Mouse (Mus musculus) small intestine, adult 2 months (tissue): Measurements from ENCODE around the gene Cyp26b1. TPM values are rescaled to one million over a fixed set of nuclear protein-coding genes. Genes with fewer than 3 reads are reported as not detected.
"Not testable (repeated sequence)": the region's sequence is repeated elsewhere in the genome, so short reads cannot be mapped to it uniquely, and the experiment has no call there.

Experiments
- H3K27ac ChIP-seq: fragments of 200-500 bp; 2 replicates; pipeline ENCODE4 v1.5.1; 2012; ENCODE audit warnings: low read depth, low read length, control low read depth, inconsistent platforms; ENCODE audit not compliant: insufficient read depth
- H3K27me3 ChIP-seq: fragments of 200-500 bp; 2 replicates; pipeline ENCODE4 v1.6.1; 2012; ENCODE audit warnings: mild to moderate bottlenecking, moderate library complexity, low read length, inconsistent platforms; ENCODE audit not compliant: control insufficient read depth, insufficient read depth
- H3K36me3 ChIP-seq: fragments of 200-500 bp; 2 replicates; pipeline ENCODE4 v1.6.1; 2012; ENCODE audit warnings: mild to moderate bottlenecking, low read length, control low read depth, inconsistent platforms; ENCODE audit not compliant: control insufficient read depth, insufficient read depth
- H3K4me1 ChIP-seq: fragments of 200-500 bp; 2 replicates; pipeline ENCODE4 v1.6.1; 2012; ENCODE audit warnings: low read length, inconsistent platforms, mixed read lengths; ENCODE audit not compliant: control insufficient read depth, insufficient read depth, insufficient read length
- H3K4me3 ChIP-seq: fragments of 200-500 bp; 2 replicates; pipeline ENCODE4 v1.5.1; 2012; ENCODE audit warnings: low read depth, mild to moderate bottlenecking, control low read depth, inconsistent platforms, low read length, moderate library complexity
- CTCF ChIP-seq: fragments of 200-500 bp; IDR thresholded peaks from 2 replicates; pipeline ENCODE4 v1.5.1; 2012; ENCODE audit warnings: low read depth, mild to moderate bottlenecking, control low read depth, inconsistent platforms, low read length, moderate library complexity, mixed read lengths; ENCODE audit not compliant: insufficient replicate concordance, insufficient read length; ENCODE audit errors: extremely low read depth
- POLR2A ChIP-seq: fragments of 200-500 bp; IDR thresholded peaks from 2 replicates; pipeline ENCODE4 v1.6.1; 2012; ENCODE audit warnings: low read depth, mild to moderate bottlenecking, control low read depth, inconsistent platforms, low read length, moderate library complexity
- WGBS: fragments of 180-500 bp; shearing (Covaris S2); methylation state at CpG from one replicate; pipeline ENCODE4 v1.1.7; 2018; 5-methylcytosine and 5-hydroxymethylcytosine counted together
- polyA plus RNA-seq: library from polyadenylated mRNA; depleted of rRNA; stranded (reverse); fragments of >200 nt; gene quantifications from 2 replicates; pipeline ENCODE4 v1.2.3, GENCODE M21; 2012

The Cyp26b1 gene
- polyA plus RNA-seq, 1 experiment, result 3.0 TPM

DNA sequence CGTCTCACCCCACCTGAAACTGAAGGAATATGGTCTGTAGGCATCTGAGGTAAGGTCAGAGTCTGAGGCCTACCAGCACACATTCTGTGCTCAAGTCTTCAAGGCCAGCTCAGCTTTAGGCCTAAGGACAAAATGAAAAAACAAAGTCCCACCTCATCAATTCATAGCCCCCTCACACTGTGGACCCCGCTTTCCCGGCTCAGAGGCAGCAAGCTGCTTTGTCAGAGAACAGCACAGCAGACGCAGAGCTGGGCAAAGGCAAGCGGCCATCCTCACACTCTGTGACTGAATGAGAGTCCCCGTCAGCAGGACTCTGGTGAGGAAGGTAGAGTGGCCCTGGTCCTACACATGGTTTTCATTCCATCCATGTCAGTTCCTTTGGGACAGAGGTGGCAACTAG, 25.5 kb upstream of the Cyp26b1 start:
- H3K27me3 ChIP-seq, result no peaks in the 10 kb centered on the region
- TF ChIP-seq CTCF (no peak), POLR2A (no peak)
- H3K36me3 ChIP-seq, result peaks cover 5% of the 10 kb centered on the region
- no peak overlapping the region for H3K27ac ChIP-seq
- H3K4me1 ChIP-seq, result no peaks in the 10 kb centered on the region
- H3K4me3 ChIP-seq, result no peak overlapping the region
- 97% methylated on average over 6 of the region's 6 CpGs for WGBS

DNA sequence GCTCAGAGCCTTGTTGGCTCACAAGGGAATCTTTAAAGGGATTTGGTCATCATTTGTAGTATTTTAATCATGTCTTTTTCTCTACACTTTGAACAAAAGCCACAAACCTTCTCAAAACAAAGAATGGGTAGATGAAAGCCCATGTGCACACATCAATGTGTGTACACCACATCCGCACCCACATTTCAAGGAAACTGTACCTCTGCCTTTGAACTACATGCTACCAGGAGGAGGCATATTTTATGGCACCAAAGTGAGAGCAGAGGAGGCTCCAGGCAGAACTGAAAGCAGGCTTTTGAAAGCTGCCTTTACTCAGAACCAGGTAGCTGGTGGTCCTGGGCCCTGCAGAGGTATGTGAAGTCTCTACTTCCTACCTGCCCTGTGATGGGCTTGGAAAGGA, 23.3 kb upstream of the Cyp26b1 start:
- TF ChIP-seq POLR2A (no peak), CTCF (no peak)
- H3K27ac ChIP-seq, result no peak overlapping the region
- H3K36me3 ChIP-seq, result peaks cover 5% of the 10 kb centered on the region
- H3K4me1 ChIP-seq, result no peaks in the 10 kb centered on the region
- H3K4me3 ChIP-seq, result no peak overlapping the region
- WGBS, result 95% methylated on average over 1 of the region's 1 CpGs
- H3K27me3 ChIP-seq, result no peaks in the 10 kb centered on the region

DNA sequence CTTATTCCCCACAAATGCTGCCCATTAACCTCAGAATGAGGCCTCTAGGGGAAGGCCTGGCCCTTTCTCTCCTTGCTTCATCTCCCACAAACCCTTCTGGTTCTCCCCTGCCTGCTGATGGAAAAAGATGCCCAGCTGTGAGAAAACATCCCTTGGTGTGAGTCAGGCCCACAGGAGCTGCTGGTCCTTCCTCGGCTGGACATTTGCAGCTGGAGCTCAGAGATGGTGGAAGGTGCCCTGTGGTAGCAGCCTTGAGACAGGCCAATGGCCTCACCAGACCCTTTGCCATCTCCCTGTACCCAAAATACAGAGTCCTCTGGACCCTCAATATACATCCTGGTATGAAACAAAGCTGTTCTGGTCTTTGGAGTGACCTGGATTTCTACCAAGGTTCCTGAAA, 22.9 kb upstream of the Cyp26b1 start:
- no peak for TF ChIP-seq POLR2A
- no peak for TF ChIP-seq CTCF
- peaks cover 5% of the 10 kb centered on the region for H3K36me3 ChIP-seq
- WGBS, result 96% methylated on average over 1 of the region's 1 CpGs

DNA sequence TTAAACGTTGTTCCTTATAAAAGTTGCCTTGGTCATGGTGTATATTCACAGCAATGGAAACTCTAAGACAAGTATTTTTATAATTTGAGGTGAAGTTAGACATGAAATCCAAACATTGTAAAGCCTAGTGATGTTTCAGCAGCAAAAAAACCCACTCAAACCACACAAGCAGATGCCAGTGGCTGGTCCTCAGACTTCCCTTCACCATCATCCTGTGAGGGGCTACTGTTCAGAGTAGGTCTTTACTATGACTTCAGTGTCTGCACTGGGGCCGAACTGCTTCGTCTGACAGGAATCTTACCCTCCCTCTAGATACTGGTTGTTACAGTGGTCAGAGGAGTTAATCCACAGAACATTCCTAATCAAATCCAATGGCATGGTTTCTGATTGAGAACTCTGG, 19.9 kb upstream of the Cyp26b1 start:
- TF ChIP-seq CTCF (no peak), POLR2A (no peak)
- Histone ChIP-seq H3K4me3 (no peak overlapping the region), H3K4me1 (no peaks in the 10 kb centered on the region), H3K36me3 (0 out of 2 replicates have a peak, but pooled peaks cover 1% of the 10 kb centered on the region), H3K27ac (no peak overlapping the region), H3K27me3 (no peaks in the 10 kb centered on the region)
- WGBS, result 87% methylated on average over 3 of the region's 3 CpGs

More for the DNA sequence above, 22.9 kb upstream of the Cyp26b1 start:
- no peak overlapping the region for H3K4me3 ChIP-seq
- H3K27me3 ChIP-seq, result no peaks in the 10 kb centered on the region
- H3K4me1 ChIP-seq, result no peaks in the 10 kb centered on the region
- no peak overlapping the region for H3K27ac ChIP-seq

DNA sequence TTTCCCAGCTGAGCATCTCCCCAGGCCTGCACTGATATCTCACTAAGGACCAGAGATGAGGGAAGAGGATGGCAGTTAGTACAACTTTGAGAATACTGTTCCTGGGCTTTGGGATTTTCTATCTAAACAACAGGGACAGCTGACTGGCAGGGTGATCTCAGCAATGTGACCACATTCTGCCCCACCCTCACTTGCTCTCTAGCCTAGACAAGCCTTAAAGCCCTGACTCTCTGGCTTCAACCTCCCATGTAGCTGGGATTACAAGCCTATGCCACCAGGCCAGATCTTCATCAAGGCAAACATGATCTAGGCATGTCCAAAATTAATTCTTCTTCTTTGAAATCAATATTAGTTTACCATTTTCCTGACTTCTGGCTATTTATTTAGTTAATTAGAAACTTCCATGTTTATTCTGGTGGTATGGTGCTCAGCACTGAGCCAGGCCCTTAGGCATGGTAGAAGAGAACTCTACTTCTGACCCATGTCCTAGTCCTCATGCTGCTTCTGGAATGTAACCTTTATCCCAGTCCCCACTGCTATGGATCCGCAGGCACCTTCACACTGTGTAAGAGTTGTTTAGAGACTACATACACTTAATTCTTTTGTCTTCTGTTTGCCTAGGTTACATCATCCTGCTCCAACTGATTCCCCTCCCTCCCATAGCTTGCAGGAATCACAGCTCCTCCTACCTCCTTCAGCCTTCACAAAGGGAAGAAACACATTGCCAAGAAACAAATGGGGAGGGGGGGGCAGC, 7.6 kb upstream of the Cyp26b1 start:
- WGBS, result 25% methylated on average over 1 of the region's 1 CpGs
- no peak for TF ChIP-seq CTCF
- no peak for TF ChIP-seq POLR2A
- Histone ChIP-seq H3K4me3 (no peak overlapping the region), H3K27ac (no peak overlapping the region), H3K27me3 (no peaks in the 10 kb centered on the region), H3K36me3 (no peaks in the 10 kb centered on the region), H3K4me1 (no peaks in the 10 kb centered on the region)

DNA sequence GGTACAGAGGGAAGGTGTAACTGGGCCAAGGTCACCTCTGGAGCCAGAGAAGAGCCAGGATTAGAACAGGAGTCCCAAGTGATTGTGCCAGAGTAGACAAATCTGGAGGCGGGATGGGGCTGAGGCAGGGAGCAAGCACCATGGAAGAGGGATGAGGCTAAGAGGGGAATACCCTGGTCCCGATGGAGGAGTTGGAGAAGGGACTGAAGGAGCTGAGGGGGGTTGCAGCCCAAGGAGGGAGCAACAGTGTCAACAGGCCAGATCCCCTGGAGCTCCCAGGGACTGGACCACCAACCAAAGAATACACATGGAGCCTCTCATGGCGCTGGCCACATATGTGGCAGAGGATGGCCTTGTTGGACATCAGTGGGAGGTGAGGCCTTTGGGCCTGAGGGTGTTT, 5.6 kb upstream of the Cyp26b1 start:
- not testable (repeated sequence) for H3K4me1 ChIP-seq, H3K27ac ChIP-seq, H3K4me3 ChIP-seq, H3K27me3 ChIP-seq, H3K36me3 ChIP-seq
- 87% methylated on average over 3 of the region's 3 CpGs for WGBS

DNA sequence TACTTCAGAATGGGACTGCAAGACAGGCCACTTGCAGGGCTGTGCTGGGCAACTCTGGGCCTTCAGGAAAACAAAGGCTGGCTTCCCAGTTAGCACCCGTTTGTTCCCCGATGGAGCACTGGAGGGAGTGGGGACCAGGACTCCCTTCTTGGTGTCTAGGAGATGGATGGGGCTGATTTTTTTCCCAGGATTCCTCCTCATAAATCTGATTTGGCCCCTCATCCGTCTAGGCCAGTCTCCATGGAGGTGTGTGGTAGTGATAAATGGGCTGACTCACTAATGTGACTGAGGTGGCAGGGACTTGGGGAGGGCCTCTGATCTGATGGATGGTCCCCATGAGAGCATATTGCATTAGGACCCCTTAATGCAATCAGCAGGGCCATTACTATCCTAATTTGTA, 5.0 kb upstream of the Cyp26b1 start:
- Histone ChIP-seq H3K36me3 (no peaks in the 10 kb centered on the region), H3K4me3 (no peak overlapping the region), H3K27me3 (no peaks in the 10 kb centered on the region), H3K27ac (no peak overlapping the region), H3K4me1 (no peaks in the 10 kb centered on the region)
- TF ChIP-seq CTCF (no peak), POLR2A (no peak)
- 81% methylated on average over 3 of the region's 3 CpGs for WGBS
